Mouse (Mus musculus) midbrain, embryonic 11.5 days (tissue): ENCODE data around the gene Cdh12. TPM values are rescaled to one million over a fixed set of nuclear protein-coding genes. Genes with fewer than 3 reads are reported as not detected.
A peak's percentile ranks its signal among the peaks of the same experiment; 100 is the strongest.

Experiments used
- ATAC-seq: fragments of 200-750 bp; cut with Nextera tagmentation; 2 replicates; pipeline ENCODE4 v1.8.0; 2017; ENCODE audit warnings: moderate TSS enrichment, moderate library complexity; ENCODE audit not compliant: low FRiP score
- DNase-seq: peaks from one replicate; pipeline ENCODE4 v3.0.0; 2015; ENCODE audit warnings: low spot score; ENCODE audit errors: missing footprints
- H3K27ac ChIP-seq: fragments of 300-500 bp; sonication (generic); 2 replicates; pipeline ENCODE4 v1.5.1; 2014; ENCODE audit warnings: low read depth, low read length
- H3K27me3 ChIP-seq: fragments of 300-500 bp; sonication (generic); 2 replicates; pipeline ENCODE4 v1.6.1; 2014; ENCODE audit warnings: mild to moderate bottlenecking, low read length, moderate library complexity, mixed read lengths; ENCODE audit not compliant: control insufficient read depth, insufficient read depth
- H3K36me3 ChIP-seq: fragments of 300-500 bp; sonication (generic); 2 replicates; pipeline ENCODE4 v1.6.1; 2014; ENCODE audit warnings: mild to moderate bottlenecking, low read length, moderate library complexity, mixed read lengths; ENCODE audit not compliant: control insufficient read depth, insufficient read depth
- H3K4me1 ChIP-seq: fragments of 300-500 bp; sonication (generic); 2 replicates; pipeline ENCODE4 v1.6.1; 2014; ENCODE audit warnings: low read length; ENCODE audit not compliant: control insufficient read depth, insufficient read depth
- H3K4me2 ChIP-seq: fragments of 300-500 bp; sonication (generic); 2 replicates; pipeline ENCODE4 v1.6.1; 2014; ENCODE audit warnings: mild to moderate bottlenecking, moderate library complexity
- H3K4me3 ChIP-seq: fragments of 300-500 bp; sonication (generic); 2 replicates; pipeline ENCODE4 v1.5.1; 2014; ENCODE audit warnings: low read depth, low read length
- H3K9ac ChIP-seq: fragments of 300-500 bp; sonication (generic); 2 replicates; pipeline ENCODE4 v1.6.1; 2014; ENCODE audit warnings: low read length
- H3K9me3 ChIP-seq: fragments of 300-500 bp; sonication (generic); 2 replicates; pipeline ENCODE4 v1.6.1; 2016; ENCODE audit warnings: low read length; ENCODE audit not compliant: control insufficient read depth
- WGBS: fragments of 180-500 bp; shearing (Covaris S2); extraction: QIAGEN DNeasy Blood & Tissue Kit; methylation state at CpG from one replicate; pipeline ENCODE4 v1.1.7; 2014; 5-methylcytosine and 5-hydroxymethylcytosine counted together
- polyA plus RNA-seq: library from polyadenylated mRNA; unstranded; fragments of >200 nt; fragmentation: Nextera tagmentation; extraction: Ambion mirVana; gene quantifications from 2 replicates; pipeline ENCODE4 v1.2.1, GENCODE M21; 2014

Cdh12 gene
- polyA plus RNA-seq, 1 experiment from 2014 or later, result 0.61 TPM

GRCm38 (mm10) chr15:21437347-21437746 is 988.3 kb downstream of the Cdh12 start:
- ATAC-seq, result no peak
- 91% methylated on average over 4 of the region's 4 CpGs for WGBS

GRCm38 (mm10) chr15:21437924-21438323 is 988.9 kb downstream of the Cdh12 start:
- Histone ChIP-seq H3K9ac (no peak overlapping the region), H3K27ac (no peak overlapping the region), H3K4me2 (no peak overlapping the region), H3K4me1 (peaks cover 3% of the 10 kb centered on the region), H3K4me3 (no peak overlapping the region), H3K27me3 (no peaks in the 10 kb centered on the region), H3K36me3 (no peaks in the 10 kb centered on the region), H3K9me3 (no peaks in the 10 kb centered on the region)
- ATAC-seq, result peak; percentile 64
- no peak for DNase-seq

More at GRCm38 (mm10) chr15:21437347-21437746, 988.3 kb downstream of the Cdh12 start:
- Histone ChIP-seq H3K27me3 (no peaks in the 10 kb centered on the region), H3K9ac (no peak overlapping the region), H3K4me2 (no peak overlapping the region), H3K36me3 (no peaks in the 10 kb centered on the region), H3K9me3 (no peaks in the 10 kb centered on the region), H3K4me1 (peaks cover 3% of the 10 kb centered on the region), H3K27ac (no peak overlapping the region), H3K4me3 (no peak overlapping the region)
- DNase-seq, result no peak

- Histone ChIP-seq H3K9me3 (no peaks in the 10 kb centered on the region), H3K4me2 (no peak overlapping the region), H3K9ac (no peak overlapping the region), H3K27ac (no peak overlapping the region), H3K4me3 (no peak overlapping the region), H3K4me1 (no peaks in the 10 kb centered on the region), H3K27me3 (no peaks in the 10 kb centered on the region), H3K36me3 (no peaks in the 10 kb centered on the region)
- 83% methylated on average over 2 of the region's 2 CpGs for WGBS
- ATAC-seq (no peak), DNase-seq (no peak)
These were observed 1009.0 kb downstream of the Cdh12 start for GRCm38 (mm10) chr15:21458098-21458497.

GRCm38 (mm10) chr15:21519355-21519869 is 1070.3 kb downstream of the Cdh12 start:
- no peak overlapping the region for H3K27ac ChIP-seq
- no peak overlapping the region for H3K4me2 ChIP-seq
- ATAC-seq (0 out of 2 replicates have a peak, but pooled peaks have one; percentile 33), DNase-seq (peak; percentile 85)
- H3K9me3 ChIP-seq, result no peaks in the 10 kb centered on the region
- no peak overlapping the region for H3K4me3 ChIP-seq
- H3K27me3 ChIP-seq, result no peaks in the 10 kb centered on the region
- H3K36me3 ChIP-seq, result no peaks in the 10 kb centered on the region
- H3K9ac ChIP-seq, result no peak overlapping the region
- H3K4me1 ChIP-seq, result no peaks in the 10 kb centered on the region

DNA sequence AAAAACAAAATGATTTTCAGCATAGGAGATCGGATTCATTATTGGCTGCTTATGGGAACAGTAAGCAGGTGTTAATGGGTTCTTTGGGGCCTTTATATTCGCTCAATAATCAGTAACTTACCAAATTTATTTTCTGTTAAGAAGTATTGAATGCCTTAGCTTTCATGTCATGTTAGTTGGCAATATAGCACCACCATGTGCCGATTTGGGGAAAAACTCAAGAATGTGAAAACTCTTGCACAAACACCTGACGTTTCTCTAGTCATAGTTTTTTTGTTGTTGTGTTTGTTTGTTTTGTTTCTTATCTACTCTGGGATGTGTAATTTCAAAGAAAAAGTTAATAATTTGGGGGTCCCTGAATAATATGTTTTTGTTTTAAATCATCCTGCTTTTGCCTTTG is 1081.7 kb downstream of the Cdh12 start:
- H3K9me3 ChIP-seq, result no peaks in the 10 kb centered on the region
- H3K4me2 ChIP-seq, result no peak overlapping the region
- no peak overlapping the region for H3K27ac ChIP-seq
- DNase-seq (no peak), ATAC-seq (no peak)
- H3K4me1 ChIP-seq, result no peaks in the 10 kb centered on the region
- no peaks in the 10 kb centered on the region for H3K27me3 ChIP-seq
- no peak overlapping the region for H3K9ac ChIP-seq
- 71% methylated on average over 4 of the region's 4 CpGs for WGBS
- H3K36me3 ChIP-seq, result no peaks in the 10 kb centered on the region
- H3K4me3 ChIP-seq, result no peak overlapping the region

- ATAC-seq, result peak; percentile 58; the same call in 1 of the 2 replicates
- 69% methylated on average over 2 of the region's 2 CpGs for WGBS
These were observed 1087.8 kb downstream of the Cdh12 start for GRCm38 (mm10) chr15:21536909-21537308.

DNA sequence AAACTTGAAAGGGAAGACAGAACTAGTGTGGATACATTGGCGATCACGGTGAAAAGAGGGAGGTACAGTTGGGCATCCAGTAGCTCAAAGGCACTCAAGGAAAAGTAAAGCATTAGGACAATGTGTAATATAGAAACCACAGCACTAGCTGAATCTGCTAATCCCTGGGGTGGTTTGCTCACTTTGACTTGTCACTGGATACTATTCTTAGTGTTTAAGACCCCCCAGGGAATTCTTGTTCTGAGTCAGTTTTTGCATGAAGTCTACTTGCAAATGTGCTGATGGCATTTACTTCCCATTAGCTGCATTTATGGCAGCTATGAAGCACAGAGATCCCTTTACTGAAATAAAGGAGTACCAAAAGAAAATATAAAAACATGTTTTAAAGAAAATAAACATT is 1095.7 kb downstream of the Cdh12 start:
- ATAC-seq (no peak), DNase-seq (no peak)
- Histone ChIP-seq H3K9ac (no peak overlapping the region), H3K4me3 (no peak overlapping the region), H3K27ac (no peak overlapping the region), H3K4me1 (no peaks in the 10 kb centered on the region), H3K36me3 (no peaks in the 10 kb centered on the region), H3K9me3 (no peaks in the 10 kb centered on the region), H3K27me3 (no peaks in the 10 kb centered on the region), H3K4me2 (no peak overlapping the region)
- 80% methylated on average over 2 of the region's 2 CpGs for WGBS

More at GRCm38 (mm10) chr15:21536909-21537308, 1087.8 kb downstream of the Cdh12 start:
- Histone ChIP-seq H3K27ac (no peak overlapping the region), H3K9me3 (no peaks in the 10 kb centered on the region), H3K4me1 (no peaks in the 10 kb centered on the region), H3K4me2 (no peak overlapping the region), H3K36me3 (no peaks in the 10 kb centered on the region), H3K4me3 (no peak overlapping the region), H3K27me3 (no peaks in the 10 kb centered on the region), H3K9ac (no peak overlapping the region)
- no peak for DNase-seq

GRCm38 (mm10) chr15:21555981-21556380 is 1106.9 kb downstream of the Cdh12 start:
- no peak overlapping the region for H3K9ac ChIP-seq
- no peaks in the 10 kb centered on the region for H3K4me1 ChIP-seq
- ATAC-seq (no peak), DNase-seq (no peak)
- H3K27me3 ChIP-seq, result no peaks in the 10 kb centered on the region
- no peak overlapping the region for H3K27ac ChIP-seq
- H3K9me3 ChIP-seq, result no peaks in the 10 kb centered on the region
- 90% methylated on average over 4 of the region's 4 CpGs for WGBS
- no peak overlapping the region for H3K4me3 ChIP-seq
- H3K36me3 ChIP-seq, result no peaks in the 10 kb centered on the region
- H3K4me2 ChIP-seq, result no peak overlapping the region

DNA sequence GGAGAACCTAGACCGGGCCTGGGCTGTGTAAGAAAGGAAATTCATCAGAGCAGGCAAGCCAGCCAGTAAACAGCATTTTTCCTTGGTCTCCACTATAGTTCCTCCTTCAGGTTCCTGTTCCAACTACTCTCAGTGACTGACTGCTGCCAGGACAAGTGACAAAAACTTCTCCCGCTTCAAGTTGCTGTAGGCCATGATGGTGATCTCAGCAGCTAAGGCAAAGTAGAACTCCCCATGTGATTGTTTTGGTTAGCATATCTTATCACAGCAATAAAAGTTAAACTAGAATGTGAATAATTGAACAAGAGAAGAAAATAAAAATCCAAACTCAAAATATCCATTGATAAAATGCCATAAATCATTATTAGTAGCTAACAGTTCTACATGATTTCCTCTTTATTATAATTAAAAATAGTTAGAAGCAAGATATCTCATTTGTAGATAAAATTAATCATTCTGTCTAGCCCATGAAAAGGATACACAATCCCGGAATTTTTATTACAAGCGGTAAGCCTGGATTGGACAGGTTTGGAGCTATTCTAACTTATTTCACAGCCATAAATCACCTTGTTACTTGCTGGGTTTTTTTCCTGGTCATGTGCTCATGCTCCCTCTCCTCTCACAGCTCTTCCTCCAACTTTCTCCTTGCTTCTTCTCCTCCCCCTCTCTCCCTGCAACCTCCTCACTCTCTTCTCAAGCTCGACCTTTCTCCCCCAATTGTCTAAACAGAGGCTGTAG is 1117.4 kb downstream of the Cdh12 start:
- H3K9me3 ChIP-seq, result no peaks in the 10 kb centered on the region
- H3K27ac ChIP-seq, result no peak overlapping the region
- 88% methylated on average over 5 of the region's 5 CpGs for WGBS
- H3K36me3 ChIP-seq, result no peaks in the 10 kb centered on the region
- H3K9ac ChIP-seq, result no peak overlapping the region
- no peaks in the 10 kb centered on the region for H3K27me3 ChIP-seq
- H3K4me2 ChIP-seq, result no peak overlapping the region
- DNase-seq (no peak), ATAC-seq (no peak)
- no peak overlapping the region for H3K4me3 ChIP-seq
- H3K4me1 ChIP-seq, result no peaks in the 10 kb centered on the region
